Mouse (Mus musculus): ENCODE data around the gene Zfp296. TPM values are rescaled to one million over a fixed set of nuclear protein-coding genes. Genes with fewer than 3 reads are reported as not detected.
"Not testable (repeated sequence)": the region's sequence is repeated elsewhere in the genome, so short reads cannot be mapped to it uniquely, and the experiment has no call there.

The Zfp296 gene
- total RNA-seq, 2 experiments from 2014 or later, result 0.53 TPM; not detected in 1

DNA sequence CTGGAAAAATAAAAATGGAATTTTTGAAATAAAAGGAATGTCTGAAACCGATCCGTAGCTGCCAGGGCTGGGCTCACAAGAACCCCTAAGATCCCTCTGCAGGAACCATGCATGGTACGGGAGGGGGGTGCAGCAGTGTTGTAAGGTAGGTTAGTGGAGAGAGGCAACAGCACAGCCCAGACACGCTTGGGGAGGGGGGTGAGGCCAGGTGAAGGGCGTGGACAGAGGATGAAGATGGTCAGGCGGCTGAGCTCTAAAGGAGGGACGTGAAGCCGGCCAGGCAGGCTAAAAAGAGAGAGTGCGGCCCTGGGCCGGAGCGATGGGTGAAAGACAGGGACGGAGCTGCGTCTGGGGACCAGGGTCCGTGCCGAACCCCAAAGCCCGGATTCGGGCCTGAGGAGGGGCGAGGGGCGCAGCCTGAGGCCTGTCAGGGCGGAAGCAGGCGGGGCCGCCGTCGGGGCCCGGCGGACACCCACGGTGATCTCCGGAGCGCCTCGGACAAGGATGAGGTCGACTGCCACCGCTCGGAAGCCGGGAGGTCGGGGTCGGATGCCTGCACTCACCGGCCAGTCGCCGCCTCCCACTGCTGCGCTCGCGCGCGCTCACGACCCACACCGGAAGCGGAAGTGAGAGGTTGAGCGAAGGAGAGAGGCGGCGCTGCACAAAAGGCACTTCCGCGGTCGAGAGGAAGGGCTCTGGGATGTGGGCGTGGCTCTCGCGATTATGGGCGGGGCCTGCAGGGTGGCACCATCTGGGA lies 26.9 kb downstream of the Zfp296 start, which contains the start of gene Clasrp:
Gene Clasrp, minus strand, starts transcription at position 638 of the 757 bp plus-strand sequence.
- DNase-seq (ENCODE audit: low spot score in 2 of 2), result peak; percentile 91 to 96

GRCm38 (mm10) chr7:19604606-19605214 lies 27.6 kb downstream of the Zfp296 start:
- not testable (repeated sequence) for DNase-seq (ENCODE audit: low spot score in 2 of 2)

DNA sequence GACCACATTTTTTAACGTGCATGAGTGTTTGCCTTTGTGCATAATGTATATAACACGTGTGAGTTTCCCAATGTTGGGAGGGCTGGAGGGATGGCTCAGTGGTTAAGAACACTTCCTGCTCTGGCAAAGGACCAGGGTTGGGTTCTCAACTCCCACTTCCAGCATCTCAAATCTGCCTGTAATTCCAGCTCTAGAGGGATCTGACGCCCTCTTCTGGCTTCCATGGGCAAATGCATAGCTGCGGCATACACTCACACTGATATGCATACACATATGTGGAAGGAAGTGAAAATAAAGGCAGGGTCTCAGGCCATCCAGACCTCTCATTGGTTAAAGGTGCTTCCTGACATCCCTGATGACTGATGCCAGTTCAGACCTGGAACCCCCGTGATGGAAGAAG lies 30.2 kb downstream of the Zfp296 start:
- DNase-seq (ENCODE audit: low spot score in 2 of 2), result no peak

DNA sequence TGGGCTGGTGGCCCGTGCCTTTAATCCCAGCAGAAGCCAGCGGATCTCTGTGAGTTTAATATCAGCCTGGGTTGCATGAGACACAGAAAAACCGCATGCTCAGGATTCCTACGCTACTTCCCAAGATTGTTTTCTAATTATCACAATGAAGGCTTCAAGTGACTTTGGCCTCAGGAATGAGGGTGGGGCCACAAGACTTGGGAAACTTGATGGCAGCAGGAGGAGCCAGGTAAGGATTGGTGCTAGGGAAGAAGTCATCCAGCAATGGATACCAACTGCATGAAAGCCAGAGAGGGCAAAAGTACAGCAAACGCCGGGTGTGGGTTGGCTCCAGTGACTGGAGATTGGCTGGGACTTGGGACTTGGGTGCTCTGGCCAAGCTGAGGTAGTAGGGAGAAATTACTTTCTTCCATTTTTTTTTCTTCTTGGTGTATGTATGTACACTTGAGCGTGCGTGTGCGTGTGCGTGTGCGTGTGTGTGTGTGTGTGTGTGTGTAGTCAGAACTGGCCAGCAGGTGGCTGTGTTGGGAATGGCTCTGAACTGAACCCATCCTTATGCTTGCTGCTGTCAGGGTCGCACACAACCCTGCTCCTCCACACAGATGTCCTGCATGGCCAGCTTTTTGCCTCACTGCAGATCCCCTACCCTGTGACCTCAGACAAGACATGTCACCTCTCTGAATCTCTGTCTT lies 32.7 kb downstream of the Zfp296 start:
- DNase-seq (ENCODE audit: low spot score in 2 of 2), result no peak

GRCm38 (mm10) chr7:19610969-19611368 lies 33.9 kb downstream of the Zfp296 start:
- no peak for DNase-seq (ENCODE audit: low spot score in 2 of 2)

GRCm38 (mm10) chr7:19615036-19615577 lies 38.0 kb downstream of the Zfp296 start:
- DNase-seq (ENCODE audit: low spot score in 2 of 2), result no peak

DNA sequence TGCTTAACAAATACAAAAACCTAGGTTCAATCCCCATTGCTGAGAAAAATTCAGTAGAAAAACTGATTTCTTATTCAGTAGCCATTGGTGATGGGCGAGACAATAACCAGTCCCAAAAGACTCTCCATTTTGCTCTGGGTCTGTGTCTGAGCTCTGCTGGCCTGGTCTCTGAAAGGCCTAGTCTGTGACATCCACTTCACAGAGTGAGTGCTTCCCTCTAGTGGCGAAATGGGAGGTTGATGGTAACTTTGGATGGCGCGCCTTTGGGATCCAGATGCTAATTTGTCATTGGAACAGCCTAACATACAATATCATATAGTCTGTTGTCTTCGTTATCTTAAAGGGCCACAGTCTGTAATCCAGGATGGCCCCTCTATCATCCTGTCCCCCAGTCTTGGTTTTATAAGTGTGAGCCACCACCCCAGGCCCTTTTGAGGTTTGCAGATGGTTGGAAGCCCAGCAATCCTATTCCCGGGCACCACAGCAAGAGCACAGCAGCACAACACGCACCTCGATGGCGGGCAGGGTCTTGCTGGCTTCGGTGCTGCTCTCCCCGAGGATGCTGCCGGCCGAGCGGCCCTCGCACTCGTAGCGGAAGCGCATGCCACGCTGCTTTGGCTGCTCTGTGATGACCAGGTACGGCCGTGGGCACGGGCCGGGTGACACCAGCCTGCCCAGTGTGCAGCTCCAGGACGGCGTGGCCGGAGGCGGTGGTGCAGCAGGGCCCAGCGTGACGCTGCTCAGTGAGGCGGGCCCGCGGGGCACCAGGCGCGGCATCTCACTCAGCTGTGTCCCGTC lies 42.1 kb downstream of the Zfp296 start:
- DNase-seq (ENCODE audit: low spot score in 2 of 2), result peak; percentile 67 to 83

GRCm38 (mm10) chr7:19620811-19621210 lies 43.7 kb downstream of the Zfp296 start:
- peak; percentile 36 to 75 for DNase-seq (ENCODE audit: low spot score in 2 of 2)

DNA sequence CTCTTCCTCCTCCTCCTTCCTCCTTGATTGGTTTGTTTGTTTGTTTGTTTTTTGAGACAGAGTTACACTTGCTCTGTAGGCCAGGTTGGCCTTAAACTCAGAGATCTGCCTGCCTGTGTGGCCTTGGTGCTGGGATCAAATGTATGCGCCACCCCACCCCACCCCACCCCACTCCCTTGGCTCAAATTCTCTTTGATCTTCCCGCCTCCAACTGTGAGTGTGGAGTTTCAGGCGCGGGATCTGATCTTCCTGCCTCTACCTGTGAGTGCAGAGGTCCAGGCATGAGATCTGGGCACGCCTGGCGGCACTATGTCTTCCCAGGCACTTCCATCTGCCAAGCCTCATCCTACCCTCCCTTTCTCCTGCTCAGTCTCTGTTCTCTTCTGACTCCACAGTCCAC lies 45.2 kb downstream of the Zfp296 start:
- no peak for DNase-seq (ENCODE audit: low spot score in 2 of 2)

GRCm38 (mm10) chr7:19623433-19623832 lies 46.3 kb downstream of the Zfp296 start:
- no peak for DNase-seq (ENCODE audit: low spot score in 2 of 2)

GRCm38 (mm10) chr7:19627721-19628120 lies 50.6 kb downstream of the Zfp296 start:
- no peak for DNase-seq (ENCODE audit: low spot score in 2 of 2)

DNA sequence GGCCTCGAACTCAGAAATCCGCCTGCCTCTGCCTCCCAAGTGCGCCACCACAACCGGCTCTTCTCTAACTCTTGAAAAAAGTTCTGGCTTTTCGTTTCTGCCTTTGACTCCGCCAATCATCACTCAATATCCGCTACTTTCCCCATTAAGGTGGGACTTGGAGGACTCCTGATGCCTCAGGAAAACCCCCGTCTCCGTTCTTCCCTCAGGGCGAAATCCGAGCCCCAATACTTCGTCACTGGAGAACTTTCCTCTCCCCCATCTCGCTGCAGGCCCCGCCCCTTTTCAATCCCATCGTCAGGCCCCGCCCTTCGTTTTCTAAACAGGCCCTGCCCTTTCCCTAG lies 51.1 kb downstream of the Zfp296 start:
- no peak for DNase-seq (ENCODE audit: low spot score in 2 of 2)

DNA sequence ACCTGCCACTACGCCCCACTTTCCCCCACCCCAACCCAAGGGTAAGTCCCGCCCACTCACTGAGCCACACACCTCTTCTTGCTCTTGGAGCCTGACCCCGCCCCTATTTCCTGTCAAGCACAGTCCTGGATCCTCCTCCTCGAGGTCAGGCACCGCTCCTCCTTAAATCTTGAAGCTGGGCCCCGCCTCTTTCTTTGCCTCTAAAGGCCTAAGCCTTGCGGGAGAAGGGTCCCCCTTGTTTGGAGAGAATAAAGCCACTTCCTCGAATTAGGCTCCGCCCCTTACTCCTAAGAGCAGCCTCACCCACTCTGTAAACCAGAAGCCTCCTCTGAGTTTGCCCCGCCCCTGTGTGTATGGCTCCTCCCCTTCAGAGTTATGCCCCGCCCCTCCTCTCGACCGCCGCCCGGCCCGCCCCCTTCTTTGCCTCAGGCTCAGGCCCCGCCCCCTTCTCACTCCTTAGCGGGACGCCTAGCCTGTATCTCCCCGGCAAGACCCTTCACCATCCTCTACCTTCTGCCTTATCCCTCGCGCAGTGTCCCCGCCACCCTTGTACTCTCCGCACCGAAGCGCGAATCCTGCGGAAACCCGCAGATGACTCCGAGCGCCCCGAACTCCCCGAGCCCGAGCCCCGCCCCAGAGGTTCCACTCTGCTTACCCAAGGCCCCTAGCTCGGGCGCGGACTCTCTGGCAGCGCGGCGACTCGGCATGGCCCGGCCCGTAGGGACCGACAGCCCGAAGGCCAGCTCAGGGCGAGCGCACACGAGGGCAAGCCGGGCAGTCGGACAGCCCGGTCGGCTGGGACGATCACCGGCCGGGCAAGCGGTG lies 51.7 kb downstream of the Zfp296 start:
- DNase-seq (ENCODE audit: low spot score in 2 of 2), result peak; percentile 86 to 91

- DNase-seq (ENCODE audit: low spot score in 2 of 2), result peak; percentile 85 to 92
Measured at GRCm38 (mm10) chr7:19629361-19629734, 52.3 kb downstream of the Zfp296 start, which contains the start of gene Relb. TSS of gene Relb (minus strand) at chr7:19629438.

Other genes with a start within 250 kb of the Zfp296 start
- gene Ercc1, start 232.5 kb upstream of the Zfp296 start, total RNA-seq (2021), result 10 to 100 TPM; 38.3 to 44.7 TPM
- 10 to 100 TPM; 19.6 to 19.8 TPM for gene Cd3eap, start 217.8 kb upstream of the Zfp296 start, total RNA-seq (2021)
- gene Ppp1r13l, start 217.5 kb upstream of the Zfp296 start, total RNA-seq (2021), result 1 to 10 TPM; 4.5 to 6.7 TPM
- 10 to 100 TPM; 28.2 to 34.7 TPM for gene Ercc2, start 195.3 kb upstream of the Zfp296 start, total RNA-seq (2021)
- 1 to 10 TPM; 3.5 to 4.1 TPM for gene Klc3, start 173.2 kb upstream of the Zfp296 start, total RNA-seq (2021)
- gene Ckm, start 172.5 kb upstream of the Zfp296 start, total RNA-seq (2021), result not detected
- gene Mark4, start 118.5 kb upstream of the Zfp296 start, total RNA-seq (2021), result 100 to 1,000 TPM; 114 to 119 TPM
- 1 to 10 TPM in 1 of 2 experiments, under 1 TPM in 1; 0.91 to 1.0 TPM for gene Exoc3l2, start 114.0 kb upstream of the Zfp296 start, total RNA-seq (2021)
- gene Bloc1s3, start 68.9 kb upstream of the Zfp296 start, total RNA-seq (2021), result 1 to 10 TPM; 6.4 to 7.0 TPM
- gene Trappc6a, start 68.9 kb upstream of the Zfp296 start, total RNA-seq (2021), result 10 to 100 TPM; 23.0 to 24.2 TPM
- gene Nkpd1, start 59.4 kb upstream of the Zfp296 start, total RNA-seq (2021), result under 1 TPM; 0.48 to 0.69 TPM
- 10 to 100 TPM; 88.3 to 91.7 TPM for gene Ppp1r37, start 14.2 kb upstream of the Zfp296 start, total RNA-seq (2021)
- 10 to 100 TPM; 39.8 to 43.3 TPM for gene Gemin7, start 308 bp downstream of the Zfp296 start, total RNA-seq (2021)
- gene Clasrp, start 27.2 kb downstream of the Zfp296 start, total RNA-seq (2021), result 10 to 100 TPM; 85.8 to 95.0 TPM
- gene Relb, start 52.2 kb downstream of the Zfp296 start, total RNA-seq (2021), result 10 to 100 TPM in 1 of 2 experiments, 1 to 10 TPM in 1; 9.9 to 10.5 TPM
- 100 to 1,000 TPM; 151 to 160 TPM for gene Clptm1, start 87.7 kb downstream of the Zfp296 start, total RNA-seq (2021)
- not detected for gene Apoc2, start 100.7 kb downstream of the Zfp296 start, total RNA-seq (2021)
- gene Gm44805, start 104.1 kb downstream of the Zfp296 start, total RNA-seq (2021), result not detected
- not detected for gene Apoc4, start 104.2 kb downstream of the Zfp296 start, total RNA-seq (2021)
- 1 to 10 TPM; 6.1 to 6.8 TPM for gene Apoc1, start 115.4 kb downstream of the Zfp296 start, total RNA-seq (2021)
- gene Apoe, start 121.9 kb downstream of the Zfp296 start, total RNA-seq (2021), result 1,000 to 10,000 TPM; 2,679 to 2,697 TPM
- gene Tomm40, start 138.2 kb downstream of the Zfp296 start, total RNA-seq (2021), result 100 to 1,000 TPM; 105 to 115 TPM
- 10 to 100 TPM; 11.6 to 12.7 TPM for gene Nectin2, start 173.2 kb downstream of the Zfp296 start, total RNA-seq (2021)
- gene Bcam, start 193.7 kb downstream of the Zfp296 start, total RNA-seq (2021), result 10 to 100 TPM in 1 of 2 experiments, 1 to 10 TPM in 1; 8.8 to 14.0 TPM
- not detected for gene Cblc, start 219.5 kb downstream of the Zfp296 start, total RNA-seq (2021)
- gene Bcl3, start 245.5 kb downstream of the Zfp296 start, total RNA-seq (2021), result under 1 TPM; 0.38 to 0.78 TPM